Mouse (Mus musculus): Measurements from ENCODE around the gene 6030468B19Rik.
"Not testable (repeated sequence)": the region's sequence is repeated elsewhere in the genome, so short reads cannot be mapped to it uniquely, and the experiment has no call there.

Gene 6030468B19Rik

GRCm38 (mm10) chr11:117778851-117779433, 18.5 kb upstream of the 6030468B19Rik start:
- DNase-seq (ENCODE audit: low spot score): peak; percentile 37

DNA sequence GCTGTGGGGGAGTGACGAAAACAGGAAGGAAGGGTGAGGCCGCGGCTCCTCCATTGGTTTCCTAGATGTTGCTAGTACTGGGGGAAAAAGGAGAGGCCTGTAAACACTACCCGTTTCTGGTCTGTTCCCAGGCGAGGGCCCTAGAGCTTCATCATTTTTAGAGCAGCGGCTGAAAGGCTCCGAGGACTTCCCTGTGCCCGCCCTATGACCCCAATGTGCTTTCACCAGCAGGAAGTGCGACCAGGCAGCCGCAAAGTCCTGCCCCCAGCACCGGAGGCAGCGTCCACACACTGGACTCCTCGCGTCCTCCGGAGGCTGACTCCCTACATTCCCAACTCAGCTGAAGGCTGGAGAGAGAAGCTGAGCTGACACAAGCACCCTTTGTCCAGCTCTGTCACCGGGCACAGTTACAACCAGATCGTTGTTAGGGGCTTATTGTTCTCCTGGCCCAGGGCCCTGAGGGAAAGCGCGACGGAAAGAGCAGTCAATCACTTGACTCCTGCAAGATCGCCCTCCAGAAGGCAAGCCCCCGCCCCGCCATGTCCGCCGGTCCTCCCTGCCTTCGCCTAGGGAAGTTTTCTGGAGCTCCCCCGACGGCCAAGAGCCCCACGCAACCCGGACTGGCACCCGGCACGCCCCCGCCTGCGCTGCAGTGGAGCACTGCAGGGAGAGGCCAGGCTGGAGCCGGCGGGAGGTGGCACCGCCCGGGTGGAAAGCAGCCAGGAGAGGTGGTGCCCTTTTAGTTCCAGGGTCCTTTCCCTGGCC, 17.8 kb upstream of the 6030468B19Rik start:
- DNase-seq (ENCODE audit: low spot score): peak; percentile 74

DNA sequence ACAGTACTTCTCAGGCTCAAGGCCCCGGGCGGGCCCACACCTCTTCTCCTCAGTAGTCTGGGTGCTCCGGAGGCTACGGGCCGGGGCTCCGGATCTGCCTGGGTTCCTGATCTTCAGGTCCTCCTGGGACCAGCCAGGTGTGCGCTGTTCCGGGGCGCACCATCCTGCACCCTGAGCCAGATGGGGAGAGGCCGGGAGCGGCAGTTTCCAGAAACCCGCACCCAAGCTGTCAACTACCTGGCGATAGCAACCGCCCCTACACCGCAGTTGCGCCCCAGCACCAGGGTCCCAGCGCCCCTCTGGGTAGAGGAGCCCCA, 17.3 kb upstream of the 6030468B19Rik start:
- no peak for DNase-seq (ENCODE audit: low spot score)

- DNase-seq (ENCODE audit: low spot score): peak; percentile 95
These were observed 16.8 kb upstream of the 6030468B19Rik start for GRCm38 (mm10) chr11:117780582-117781111.

DNA sequence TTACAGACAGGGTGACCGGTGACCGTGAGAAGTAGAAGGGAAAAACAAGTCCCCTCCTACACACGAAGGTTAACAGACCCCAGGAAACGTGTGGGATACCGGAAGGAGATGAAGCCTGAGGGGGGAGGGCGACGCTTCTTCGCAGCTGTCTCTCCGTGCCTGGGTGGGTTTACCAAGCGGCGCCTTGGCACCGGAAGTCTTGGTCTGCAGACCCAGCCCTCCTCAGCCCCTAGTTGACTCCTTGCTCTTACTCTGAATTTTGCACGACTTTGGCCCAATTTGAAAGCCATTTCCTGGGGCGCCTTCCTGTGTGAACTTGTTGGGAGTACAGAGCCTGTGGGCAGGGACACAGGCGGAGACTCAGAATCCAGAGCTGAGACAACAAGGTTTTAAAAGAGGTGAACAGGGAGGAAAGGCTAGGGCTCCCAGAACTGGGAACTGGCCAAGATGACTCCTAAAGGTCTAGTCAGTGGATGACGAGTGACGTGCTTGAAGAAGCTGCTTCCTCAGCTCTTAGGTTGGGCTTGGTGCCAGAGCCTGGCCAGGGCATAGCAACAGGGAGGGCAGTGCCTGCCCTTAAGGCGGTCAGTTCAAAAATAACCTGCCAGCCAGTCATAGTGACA, 16.1 kb upstream of the 6030468B19Rik start:
- peak; percentile 77 for DNase-seq (ENCODE audit: low spot score)

GRCm38 (mm10) chr11:117781993-117782704, 15.3 kb upstream of the 6030468B19Rik start, which contains the start of the genes Tmc8 and Tmc6:
Gene Tmc8, plus strand, starts transcription at chr11:117782076.
Gene Tmc6, minus strand, starts transcription at chr11:117782198.
- DNase-seq (ENCODE audit: low spot score): no peak

GRCm38 (mm10) chr11:117782705-117783034, 14.8 kb upstream of the 6030468B19Rik start:
- no peak for DNase-seq (ENCODE audit: low spot score)

DNA sequence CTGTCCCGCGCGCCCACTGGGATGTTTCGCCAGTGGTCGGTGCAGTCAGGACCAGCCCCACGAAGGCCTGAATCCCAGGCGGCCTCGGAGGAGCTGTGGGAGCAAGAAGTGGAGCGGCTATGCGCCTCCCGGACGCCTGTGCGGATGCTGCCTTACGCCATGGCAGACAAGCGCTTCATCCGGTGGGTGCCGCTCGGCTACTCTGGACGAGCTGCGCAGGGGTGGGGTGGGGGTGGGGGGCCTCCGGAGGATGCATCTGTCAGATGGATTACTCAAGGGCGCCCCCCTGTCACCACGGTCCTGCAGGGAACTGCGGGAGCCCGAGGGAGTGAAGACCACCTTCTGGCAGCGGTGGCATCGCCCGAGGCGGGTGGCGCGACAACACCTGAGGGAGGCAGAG, 14.4 kb upstream of the 6030468B19Rik start:
- DNase-seq (ENCODE audit: low spot score): peak; percentile 45

DNA sequence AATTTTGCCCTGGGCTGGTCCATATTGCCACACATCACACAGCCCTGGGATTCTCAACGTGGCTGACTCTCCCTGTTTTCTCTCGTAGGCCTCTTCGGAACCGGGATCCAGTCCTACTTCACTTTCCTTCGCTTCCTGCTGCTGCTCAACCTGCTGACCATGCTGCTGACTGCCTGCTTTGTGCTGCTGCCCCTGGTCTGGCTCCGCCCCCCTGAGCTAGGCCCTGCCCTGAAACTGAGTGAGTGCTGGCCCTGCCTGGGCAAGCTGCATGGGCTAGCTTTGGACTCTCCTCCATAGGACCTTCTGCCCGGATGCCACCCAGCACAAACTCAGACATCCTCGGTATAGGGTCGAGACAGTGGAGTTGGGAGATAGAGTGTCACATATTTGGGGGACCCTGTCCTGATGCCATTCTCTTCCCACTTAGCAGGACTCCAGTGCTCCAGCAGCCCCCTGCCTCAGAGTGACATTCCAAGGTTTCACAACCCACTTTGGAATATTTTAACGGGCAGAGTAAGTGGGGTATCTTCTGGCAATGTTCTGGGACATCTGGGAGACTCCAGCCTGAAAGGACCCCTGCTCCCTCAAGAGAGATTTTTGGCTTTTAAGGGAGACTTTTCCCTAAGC, 13.7 kb upstream of the 6030468B19Rik start:
- DNase-seq (ENCODE audit: low spot score): peak; percentile 32

DNA sequence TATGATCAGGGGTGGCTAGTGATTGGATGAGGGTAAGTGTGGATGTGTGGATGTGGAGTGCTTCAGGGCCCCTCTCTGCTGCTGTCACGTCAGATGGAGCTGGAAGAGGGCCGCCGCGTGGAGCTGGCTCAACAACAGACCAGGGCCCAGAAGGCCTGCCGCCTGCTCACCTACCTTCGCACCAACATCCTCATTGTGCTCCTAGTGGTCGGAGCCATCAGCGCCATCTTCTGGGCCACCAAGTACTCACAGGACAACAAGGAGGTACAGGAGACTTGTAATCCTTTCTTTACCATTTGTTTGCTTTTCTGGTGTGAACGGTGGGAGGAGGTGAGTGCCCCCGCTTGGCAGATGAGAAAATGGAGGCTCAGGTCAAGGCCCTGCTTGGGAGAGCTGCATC, 11.2 kb upstream of the 6030468B19Rik start:
- peak; percentile 70 for DNase-seq (ENCODE audit: low spot score)

DNA sequence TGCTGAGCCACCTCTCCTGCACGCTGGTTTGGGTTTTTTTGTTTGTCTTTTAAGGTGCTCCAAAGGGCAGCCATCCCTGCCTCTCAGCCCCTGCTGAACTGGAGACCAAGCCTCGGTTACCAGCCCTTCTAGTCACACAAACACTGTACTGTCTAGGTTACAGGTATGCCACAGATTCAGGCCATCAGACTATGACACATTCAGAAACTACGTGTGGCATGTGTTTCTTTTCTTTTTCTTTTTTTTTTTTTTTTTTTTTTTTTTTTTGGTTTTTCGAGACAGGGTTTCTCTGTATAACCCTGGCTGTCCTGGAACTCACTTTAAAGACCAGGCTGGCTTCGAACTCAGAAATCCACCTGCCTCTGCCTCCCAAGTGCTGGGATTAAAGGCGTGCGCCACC, 9.0 kb upstream of the 6030468B19Rik start:
- not testable (repeated sequence) for DNase-seq (ENCODE audit: low spot score)

DNA sequence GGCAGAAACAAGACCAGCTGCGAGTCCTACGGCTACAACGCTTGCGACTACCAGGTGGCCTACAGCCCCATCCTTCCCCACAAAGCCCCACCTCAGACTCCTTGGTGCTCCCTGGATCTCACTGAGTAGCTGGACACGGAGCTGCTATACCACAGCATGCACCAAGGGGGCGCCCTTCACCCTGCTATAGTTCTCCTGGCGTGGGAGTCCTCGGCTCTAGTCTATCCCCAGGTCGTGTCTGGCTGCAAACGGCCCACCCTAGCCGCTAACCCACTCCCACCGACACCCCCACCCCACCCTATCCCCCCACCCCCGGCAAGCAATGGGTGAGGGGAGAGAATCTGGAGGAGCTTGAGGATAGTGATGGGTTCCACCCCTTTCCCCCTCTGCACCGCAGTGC, 7.2 kb upstream of the 6030468B19Rik start:
- DNase-seq (ENCODE audit: low spot score): peak; percentile 76

GRCm38 (mm10) chr11:117790703-117791440, 6.6 kb upstream of the 6030468B19Rik start:
- DNase-seq (ENCODE audit: low spot score): peak; percentile 81

DNA sequence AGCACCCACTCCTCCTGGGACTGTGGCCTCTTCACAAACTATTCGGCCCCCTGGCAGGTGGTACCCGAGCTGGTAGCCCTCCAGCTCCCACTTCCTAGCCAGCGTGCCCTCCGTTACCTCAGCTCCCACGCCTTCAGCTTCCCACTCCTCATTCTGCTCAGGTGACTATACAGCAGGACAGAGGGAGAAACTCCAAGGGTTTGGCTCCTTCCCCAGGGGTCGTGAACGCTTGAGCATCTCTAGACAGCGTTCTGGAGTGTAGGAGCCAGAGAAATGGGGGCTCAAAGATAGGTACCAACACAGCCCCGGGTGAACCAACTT, 6.1 kb upstream of the 6030468B19Rik start:
- no peak for DNase-seq (ENCODE audit: low spot score)

- peak; percentile 89 for DNase-seq (ENCODE audit: low spot score)
These were observed 5.1 kb upstream of the 6030468B19Rik start for GRCm38 (mm10) chr11:117792281-117792888.

DNA sequence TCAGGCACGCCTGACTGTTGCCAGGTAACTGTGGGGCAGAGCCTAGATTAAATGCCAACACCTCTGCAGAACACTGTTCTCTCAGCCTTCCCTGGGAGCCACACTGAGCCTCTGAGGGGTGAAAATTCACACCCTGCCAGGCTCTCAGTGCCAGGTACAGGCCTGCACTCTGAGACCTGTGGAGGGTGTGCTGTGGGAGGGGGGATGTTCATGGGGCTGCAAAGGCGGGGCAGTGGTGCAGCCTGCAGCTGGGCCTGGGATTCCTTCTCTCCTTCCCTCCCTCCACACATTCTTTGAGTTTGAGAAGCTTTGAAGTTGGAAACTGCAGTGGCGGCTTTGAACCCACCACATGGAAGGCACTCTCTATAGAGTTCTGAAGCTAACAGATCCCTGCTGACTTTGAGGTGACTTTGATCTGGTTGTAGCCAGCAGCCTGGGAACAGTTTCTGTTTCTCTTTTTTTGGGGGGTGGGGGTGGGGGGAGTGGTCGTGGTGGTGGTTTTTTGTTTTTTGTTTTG, 3.4 kb upstream of the 6030468B19Rik start:
- no peak for DNase-seq (ENCODE audit: low spot score)

- no peak for DNase-seq (ENCODE audit: low spot score)
These were observed 506 bp upstream of the 6030468B19Rik start for GRCm38 (mm10) chr11:117796954-117797353.

- no peak for DNase-seq (ENCODE audit: low spot score)
These were observed 691 bp downstream of the 6030468B19Rik start for GRCm38 (mm10) chr11:117798160-117798541.

GRCm38 (mm10) chr11:117799174-117799573, 1.7 kb downstream of the 6030468B19Rik start:
- no peak for DNase-seq (ENCODE audit: low spot score)

DNA sequence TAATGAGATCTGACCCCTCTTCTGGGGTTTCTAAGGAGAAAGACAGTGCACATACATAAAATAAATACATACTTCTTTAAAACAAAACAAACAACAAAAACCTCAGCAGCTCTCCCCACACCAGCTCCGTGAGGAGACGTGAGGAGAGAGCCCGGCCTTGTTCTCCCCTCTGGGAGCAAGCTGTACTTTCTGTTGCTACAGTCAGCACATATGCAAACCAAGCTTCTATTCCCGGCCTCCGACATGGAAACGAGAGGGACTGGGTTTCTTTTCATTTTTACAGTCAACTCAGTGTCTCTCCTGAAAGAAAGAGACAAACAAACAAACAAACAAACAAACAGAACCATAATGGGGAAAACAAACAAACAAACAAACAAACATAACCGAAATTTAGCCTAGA, 2.6 kb downstream of the 6030468B19Rik start:
- DNase-seq (ENCODE audit: low spot score): no peak

DNA sequence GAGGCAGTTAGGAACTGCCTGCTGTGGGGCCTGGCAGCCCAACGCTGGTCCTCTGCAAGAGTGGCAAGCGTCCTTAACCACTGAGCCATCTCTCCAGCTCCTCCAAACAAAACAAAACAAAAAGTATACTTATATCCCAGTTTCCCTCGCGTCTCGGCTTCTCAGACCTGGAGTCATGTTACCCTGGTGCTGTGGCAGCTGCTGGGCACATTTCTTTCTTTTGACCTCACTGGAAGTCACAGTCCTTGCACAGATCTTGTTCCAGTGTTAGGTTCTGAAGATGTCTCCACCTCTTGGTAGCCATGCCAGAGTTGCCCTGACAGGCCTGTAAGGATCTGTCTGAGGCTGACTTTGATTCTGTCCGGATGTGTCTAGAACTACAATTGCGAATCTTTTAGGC, 4.2 kb downstream of the 6030468B19Rik start:
- no peak for DNase-seq (ENCODE audit: low spot score)
